Mouse (Mus musculus) ovary, adult 18-20 months (tissue): ENCODE data around the gene Snrpb.

Source experiments
- DNase-seq: peaks from one replicate; pipeline ENCODE4 v3.0.0; 2022; ENCODE audit warnings: low spot score, mixed read lengths

The Snrpb gene

DNA sequence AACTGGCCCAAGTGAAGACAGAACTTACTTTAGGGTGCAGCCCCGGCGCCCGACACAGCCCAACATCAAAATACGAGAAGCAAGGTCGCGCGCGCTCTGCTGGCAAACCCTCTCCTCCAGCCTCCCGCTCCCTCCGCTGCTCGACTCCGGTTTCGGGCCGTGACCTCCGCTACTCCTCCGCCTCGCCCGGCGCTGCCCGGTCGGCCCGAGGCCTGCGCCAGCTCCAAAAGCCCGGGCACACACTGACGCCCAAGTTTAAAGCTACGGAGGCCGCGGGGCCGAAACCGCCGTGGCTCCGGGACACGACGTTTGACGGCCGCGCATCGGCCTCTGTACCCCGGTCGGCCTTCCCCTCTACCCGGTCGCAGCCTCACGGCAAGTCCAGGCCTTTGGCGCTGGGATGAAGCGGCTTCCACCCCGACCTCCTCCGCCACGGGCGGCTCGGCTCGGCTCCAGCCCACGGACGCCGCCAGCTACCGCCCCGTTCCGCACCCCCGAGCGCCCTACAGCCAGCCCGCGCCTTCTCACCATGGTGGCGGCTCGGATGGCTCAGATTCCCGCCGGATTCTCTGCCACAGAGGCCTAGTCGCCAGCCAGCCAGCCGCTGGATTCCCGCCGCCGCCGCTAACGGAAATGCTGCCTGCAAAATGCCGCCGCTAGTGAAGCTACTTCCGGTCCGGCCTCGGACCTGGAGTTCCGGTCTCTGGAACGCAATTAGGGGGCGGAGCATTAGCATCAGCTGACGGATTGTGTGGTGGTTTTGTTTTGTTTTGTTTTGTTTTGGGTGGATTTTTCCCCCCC lies at the start of gene Snrpb:
TSS of gene Snrpb (minus strand) at position 698 of the 801 bp plus-strand sequence.
- DNase-seq: peak; percentile 81

DNA sequence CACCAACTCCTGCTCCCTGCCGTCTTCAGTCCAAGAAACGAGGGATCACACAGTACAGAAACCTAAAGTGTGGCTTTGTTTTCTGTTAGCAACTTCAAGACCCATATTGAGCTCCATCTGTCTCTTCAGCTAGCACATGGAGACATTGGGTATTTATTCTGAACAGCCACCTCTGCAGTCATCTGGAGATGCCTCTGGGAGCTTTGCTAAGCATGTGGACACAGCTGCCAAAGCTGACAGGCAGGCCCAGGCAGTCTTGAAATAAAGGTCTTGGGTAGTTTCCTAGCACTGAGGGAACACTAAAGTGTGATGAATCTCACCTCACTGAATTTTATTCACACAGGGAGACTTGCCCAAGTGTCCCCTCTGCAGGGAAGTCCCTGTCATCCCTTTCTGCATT lies 32.4 kb upstream of the Snrpb start:
- no peak for DNase-seq

DNA sequence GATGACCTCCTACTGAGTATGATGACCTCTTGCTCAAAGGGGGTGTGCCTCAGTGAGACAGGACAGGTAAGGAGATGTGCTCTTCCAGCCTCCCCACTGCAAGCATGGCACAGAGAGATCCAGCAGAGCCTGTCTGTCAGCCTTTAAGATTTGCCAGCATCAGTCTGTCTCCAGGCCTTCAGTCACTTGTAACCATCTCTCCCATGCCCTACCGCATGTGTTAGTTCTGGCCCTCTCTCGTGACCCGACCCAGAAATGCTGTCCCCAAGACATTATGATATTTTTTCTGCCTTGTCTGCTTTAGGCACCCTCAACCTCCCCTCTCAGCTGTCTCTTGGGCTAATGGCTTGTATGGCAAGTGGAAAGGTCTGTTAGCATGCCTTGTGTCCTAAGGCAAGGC lies 30.4 kb upstream of the Snrpb start:
- no peak for DNase-seq

DNA sequence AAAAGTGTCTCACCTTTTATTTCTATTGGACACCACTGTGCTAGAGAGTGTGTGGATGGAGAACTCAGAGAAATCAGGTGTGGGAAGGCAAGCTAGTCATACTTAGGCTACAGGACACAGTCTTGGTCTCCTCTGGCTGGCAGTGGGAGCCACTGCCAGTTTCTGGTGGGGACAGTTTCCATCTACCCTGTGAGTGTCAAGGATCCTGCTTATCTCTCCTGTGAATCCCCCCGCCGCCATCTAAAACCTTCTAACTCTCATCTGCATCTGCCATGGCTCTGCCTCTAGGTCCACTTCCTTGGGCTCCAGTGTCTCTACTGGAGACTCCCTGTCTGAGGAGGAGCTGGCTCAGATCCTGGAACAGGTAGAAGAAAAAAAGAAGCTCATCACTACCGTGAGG lies 28.8 kb upstream of the Snrpb start:
- no peak for DNase-seq

DNA sequence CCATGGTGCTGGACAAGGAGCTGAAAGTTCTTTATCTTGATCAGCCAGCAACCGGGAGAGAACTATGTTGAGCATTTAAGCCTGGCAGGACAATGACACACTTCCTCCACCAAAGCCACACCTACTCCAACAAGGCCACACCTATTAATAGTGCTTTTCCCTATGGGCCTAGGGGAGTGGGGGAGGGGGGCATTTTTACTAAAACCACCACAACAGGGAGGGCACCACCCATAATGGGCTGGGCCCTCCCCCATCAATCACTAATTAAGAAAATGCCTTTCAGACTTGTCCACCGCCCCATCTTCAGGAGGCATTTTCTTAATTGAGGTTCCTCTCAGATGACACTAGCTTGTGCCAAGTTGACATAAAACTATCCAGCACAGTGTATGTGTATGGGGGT lies 28.2 kb upstream of the Snrpb start:
- no peak for DNase-seq

DNA sequence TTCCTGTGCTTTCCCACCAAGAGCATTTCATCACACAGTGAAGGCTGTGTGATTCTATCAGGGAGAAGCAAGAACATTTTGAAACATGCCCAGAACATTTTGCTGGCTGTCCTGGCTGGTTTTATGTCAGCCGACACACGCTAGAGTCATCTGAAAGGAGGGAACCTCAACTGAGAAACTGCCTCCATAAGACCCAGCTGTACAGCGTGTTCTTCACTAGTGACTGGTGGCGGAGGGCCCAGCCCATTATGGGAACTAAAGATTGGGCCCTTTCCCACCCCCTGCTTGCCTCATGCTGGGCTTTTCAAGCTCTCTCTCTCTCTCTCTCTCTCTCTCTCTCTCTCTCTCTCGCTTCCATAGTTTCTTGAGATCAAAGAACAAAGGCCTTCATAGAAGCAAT lies 21.8 kb upstream of the Snrpb start:
- DNase-seq: no peak

DNA sequence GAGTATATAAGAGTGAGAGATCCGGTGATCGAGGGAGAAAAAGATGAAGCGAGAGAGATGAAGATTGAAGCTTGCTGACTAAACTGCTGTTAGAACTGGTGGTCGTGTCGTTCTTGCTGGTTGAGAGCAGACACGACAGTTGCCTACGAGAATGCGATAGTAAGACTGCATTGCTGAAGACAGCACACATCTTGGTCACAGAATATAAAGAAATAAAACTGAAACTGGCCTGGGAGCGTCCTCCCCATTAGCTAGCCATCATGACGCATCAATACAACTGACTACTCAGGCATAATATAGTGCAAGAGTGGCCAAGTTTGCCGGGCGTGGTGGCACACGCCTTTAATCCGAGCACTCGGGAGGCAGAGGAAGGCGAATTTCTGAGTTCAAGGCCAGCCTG lies 15.7 kb upstream of the Snrpb start, which contains the start of gene Tmc2:
TSS of gene Tmc2 (plus strand) at position 301 of the 400 bp plus-strand sequence.
- DNase-seq: no peak

DNA sequence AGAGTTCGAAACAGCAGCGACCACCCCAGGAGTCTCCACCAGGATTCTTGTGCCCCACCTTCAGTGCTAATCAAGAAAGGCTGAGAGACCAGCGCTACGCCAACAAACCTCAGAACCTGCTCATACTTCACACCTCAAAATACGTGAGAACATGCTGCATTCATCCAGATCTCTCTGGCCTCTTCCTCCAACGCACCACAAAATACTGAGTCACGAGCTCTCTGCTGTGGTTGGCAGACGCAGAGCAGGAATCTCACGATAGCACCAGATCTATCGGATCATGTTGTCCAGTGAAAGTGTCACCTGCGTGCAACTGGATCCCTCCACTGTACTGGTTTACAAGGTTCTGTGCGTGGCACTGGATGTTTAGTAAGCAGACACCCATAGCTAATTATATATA lies 9.2 kb upstream of the Snrpb start:
- no peak for DNase-seq

DNA sequence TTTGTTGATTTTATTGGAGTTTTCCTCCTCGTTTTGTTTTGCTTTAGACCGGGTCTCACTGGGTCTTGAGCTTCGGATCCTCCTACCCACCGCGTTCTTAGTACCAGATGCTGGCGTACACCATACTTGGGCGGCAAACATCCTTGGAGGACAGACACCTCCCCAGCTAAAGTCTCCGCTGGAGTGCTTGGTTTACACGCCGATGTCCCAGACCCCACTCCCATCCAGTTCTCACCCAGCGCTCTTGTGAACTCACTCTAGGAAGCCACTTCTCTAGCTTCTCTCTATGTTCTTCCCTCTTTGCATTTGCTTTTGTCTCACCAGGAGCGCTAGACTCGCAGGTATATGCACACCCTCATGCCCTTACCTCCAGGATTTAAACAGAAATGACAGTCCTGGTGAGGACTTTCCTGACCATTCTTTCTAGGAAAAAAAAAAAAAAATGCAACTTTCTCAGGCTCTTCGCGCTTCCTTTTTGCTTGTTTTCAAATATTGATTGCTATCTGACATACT lies 360 bp upstream of the Snrpb start:
- DNase-seq: no peak

DNA sequence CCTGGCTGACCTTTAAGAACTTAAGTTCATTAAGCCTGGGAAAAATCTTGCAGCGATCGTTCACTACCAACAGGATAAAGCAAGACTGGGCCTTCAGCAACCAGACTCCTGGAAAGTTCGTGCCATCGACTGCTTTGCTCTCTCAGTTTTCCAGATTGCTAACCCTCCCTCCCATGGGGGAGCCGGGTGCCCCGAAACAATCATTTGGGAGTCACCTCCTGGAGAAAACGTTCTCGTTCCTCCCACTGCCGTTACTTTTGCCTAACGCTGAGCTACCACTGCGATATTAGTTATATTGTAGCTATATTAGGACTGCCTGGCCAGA lies 860 bp downstream of the Snrpb start:
- no peak for DNase-seq

DNA sequence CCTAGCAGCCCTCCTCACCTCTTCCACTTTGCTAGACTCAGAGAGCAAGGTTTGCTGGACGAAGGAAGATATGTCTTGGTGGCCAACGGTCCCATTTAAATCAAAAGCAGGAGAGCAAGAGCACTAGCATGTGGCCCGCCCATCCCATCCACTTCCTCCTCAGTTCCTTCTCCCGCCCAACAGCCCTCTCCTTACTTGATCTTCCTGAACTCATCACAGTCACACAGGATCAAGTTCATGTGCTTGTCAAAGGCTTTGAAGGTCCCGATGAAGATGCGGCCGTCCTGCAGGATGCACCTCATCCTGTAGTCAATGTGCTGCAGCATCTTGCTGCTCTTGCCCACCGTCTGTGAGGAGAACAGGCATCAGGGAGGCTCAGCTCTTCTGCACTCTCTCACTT lies 2.4 kb downstream of the Snrpb start:
- DNase-seq: no peak

DNA sequence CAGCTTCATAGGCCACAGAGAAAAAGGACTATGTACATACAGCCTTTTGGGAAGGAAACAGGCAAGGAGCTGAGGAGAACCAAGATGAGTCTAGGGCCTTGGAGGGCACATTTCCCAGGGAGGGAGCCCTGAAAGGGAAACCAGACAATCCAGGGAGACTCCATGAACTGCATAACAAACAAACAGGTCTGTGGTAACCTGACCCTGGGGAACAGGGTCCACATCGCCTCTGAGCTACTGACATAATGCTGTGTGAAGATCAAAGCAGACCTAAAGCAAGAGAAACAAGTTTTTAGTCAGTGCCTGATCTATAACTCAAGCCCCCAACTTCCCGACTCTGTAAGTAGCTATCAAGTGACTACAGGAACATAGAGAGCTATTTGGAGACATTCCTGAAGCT lies 7.5 kb downstream of the Snrpb start:
- no peak for DNase-seq

DNA sequence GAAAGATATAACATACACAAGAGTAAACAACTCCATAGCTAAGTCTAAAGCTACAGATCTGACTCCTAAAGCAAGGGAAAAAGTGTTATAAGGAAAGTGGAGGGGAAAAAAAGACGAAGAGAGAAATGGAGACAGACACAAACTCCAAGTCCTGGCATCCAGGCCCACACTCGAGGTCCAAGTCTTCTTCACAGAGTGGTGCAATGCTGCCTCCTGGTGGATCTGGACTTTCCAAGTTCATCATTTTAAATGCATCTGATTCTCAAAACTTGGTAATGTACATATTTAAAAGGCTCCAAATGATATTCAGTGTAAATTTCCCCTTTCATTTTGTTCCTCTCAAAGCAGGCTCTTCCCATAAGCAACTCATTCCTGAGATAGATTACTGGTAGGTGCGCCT lies 11.3 kb downstream of the Snrpb start:
- DNase-seq: no peak

DNA sequence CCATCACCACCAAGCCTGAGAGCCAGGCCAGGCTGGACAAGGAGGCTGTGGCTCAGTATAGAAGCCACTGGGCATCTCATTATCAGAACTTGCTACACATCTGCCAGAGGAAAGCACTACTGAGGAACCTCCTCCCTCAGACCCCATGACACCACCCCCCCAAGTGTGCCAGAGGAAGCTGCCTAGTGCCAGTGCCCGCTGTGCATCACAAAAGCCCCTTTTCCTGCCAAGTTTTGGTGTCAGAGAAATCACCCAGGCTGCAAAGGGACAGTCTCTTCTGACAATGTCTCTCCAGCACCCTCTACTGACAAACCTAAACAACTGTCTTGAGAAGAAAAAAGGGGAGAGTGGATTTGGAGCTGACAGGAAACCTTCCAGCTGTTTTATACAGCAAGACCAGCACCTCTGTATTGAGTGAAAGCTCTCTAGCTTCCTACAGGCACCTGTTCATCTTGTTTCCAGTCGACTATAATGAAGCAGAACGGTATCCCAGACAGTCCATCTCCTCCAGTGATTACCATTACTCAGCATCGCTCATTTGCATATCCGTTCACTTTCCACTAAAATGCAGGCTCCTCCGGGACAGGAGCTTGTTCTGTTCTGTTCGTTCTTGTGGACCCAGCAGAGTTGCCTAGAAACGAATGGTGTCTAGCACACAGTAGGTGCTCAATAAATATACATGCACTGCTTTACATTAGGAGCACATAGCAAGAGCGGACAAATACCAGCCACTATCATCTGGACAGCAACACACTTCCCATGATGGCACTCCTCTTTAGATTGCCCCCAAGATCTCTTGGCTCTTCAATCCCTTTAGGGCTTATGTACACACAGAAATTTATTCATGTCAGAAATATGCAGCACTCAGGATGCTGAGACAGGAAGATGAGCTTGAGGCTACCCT lies 12.6 kb downstream of the Snrpb start:
- DNase-seq: no peak

DNA sequence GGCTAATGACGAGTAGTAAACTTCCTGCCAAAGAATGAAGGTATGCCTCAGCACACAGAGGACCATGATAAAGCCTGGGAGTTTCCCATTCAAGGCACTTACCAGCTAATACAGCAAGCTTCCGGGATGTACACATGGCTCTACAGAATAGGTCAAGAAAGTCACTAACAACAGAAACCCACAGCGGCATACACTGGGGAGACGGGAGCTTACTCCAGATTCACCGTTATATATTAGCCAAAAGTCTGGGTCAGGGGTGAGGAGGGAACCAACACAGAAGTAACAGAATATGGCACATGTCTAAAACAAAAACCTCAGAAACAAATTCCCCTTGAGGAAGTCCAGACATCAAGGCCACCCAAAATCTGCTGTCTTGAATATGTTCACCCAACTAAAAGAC lies 16.5 kb downstream of the Snrpb start:
- no peak for DNase-seq

DNA sequence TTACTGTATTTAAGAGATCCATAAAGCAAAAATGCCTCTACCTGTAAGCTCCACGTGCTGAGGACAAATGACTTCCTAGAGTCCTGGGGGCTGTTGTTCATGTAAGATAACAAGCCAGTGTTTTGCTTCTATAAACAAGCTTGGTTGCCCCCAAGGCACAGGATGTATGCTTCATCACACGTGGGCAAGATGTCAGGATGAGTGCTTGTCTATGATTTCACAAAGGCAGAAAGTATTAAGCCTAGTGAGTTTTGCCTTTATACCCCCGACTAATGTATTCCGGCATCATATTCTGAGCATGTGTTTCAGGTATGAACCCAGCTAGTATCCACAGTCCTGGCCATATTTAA lies 21.1 kb downstream of the Snrpb start:
- no peak for DNase-seq

DNA sequence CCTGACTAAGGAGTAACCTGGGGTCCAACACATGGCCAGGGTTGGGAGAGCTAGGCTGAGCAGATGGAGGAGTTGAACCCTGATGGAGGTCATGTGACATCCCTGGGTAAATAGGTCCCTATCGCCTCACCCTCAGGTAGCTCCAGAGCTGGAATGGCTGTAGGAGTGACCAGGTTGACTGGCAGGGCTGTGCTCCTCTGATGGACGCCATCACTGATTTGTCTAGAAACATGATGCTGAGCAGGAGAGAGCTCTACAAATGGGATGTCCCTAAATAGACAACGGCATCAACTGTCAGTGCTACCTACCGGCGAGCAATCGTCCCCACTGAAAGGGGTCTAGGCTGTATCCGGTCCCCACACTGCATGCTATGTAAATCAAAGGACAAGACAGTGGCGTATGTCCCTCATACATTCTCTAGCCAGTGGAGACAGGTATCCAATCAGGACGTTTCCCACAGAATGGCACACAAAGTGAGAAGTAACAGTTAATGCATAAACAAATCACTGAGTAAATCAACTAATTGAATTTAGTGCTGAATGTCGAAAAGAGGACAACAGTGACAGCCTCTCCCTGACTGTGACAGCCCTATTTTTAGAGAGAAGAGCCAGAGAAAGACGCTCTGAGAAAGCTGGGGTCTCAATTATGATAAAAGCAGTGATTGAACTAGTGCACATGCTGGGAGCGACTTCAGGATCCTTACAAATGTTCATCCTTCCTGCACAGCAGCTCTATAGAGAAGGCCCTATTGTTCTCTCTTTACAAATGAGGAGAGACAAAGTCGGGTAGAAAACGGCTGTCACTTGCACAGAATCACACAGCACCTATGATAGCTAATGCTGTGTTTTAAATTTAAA lies 21.7 kb downstream of the Snrpb start:
- DNase-seq: no peak

DNA sequence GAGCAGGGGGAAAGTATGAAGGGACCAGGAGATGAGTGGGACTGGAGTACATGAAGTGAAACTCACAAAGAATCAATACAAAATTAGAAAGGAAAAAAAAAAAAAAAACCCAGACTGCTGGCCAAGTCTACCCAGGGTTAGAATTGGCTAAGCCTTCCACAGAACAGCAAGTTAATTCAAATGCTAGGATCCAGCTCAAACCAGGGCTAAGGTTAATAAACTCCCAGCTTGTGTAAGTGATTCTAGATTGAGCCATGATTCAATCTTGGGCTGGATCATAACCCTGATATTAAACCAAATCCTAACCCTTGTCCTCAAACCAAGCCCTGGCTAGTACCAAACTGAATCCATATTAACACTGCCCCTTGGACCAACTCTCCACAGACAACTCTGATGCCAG lies 23.4 kb downstream of the Snrpb start:
- DNase-seq: no peak

DNA sequence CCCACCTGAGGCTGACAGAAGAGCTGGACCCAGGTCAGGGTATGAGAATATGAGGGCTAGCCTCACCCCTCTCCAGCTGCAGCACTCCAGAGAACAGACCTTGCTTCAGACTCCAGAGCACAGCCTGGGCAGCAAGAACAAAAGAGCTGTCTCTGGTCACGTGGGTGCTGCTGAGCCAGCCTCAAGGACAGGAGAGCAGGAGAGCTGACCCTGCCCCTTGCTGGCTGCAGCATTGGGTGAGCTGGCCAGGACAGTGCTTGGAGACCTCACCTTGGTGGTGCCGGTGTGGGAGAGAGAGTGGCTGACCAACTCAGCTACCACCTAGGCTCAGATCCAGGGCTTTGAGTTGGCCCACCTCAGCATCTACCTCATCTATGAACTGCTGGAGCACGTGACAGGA lies 24.0 kb downstream of the Snrpb start:
- no peak for DNase-seq

DNA sequence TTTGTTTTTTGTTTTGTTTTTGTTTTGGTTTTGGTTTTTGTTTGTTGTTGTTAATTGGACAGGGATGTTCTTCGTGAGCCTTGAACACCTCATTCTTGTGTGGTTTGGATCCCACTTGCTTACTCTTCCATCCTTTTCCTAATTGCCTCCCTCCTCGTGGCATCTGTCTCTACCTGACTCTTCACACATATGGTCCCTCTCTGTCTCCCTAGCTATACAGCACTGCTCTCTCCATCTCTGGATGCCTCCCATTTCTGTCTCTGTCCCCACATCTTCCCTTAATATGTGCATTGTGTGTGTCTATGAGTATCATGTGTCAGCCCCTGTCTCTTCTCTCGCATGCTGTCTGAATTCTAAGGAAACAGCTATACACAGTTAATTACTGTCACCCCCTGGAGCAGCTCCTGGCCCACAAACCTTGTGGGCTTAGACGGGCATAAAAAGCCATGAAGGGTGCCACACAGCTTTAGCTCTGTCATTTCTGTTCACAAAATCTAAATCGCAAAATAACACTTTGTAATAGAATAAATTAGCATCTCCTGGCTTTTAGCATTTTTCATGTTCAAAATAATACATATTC lies 33.0 kb downstream of the Snrpb start:
- no peak for DNase-seq

DNA sequence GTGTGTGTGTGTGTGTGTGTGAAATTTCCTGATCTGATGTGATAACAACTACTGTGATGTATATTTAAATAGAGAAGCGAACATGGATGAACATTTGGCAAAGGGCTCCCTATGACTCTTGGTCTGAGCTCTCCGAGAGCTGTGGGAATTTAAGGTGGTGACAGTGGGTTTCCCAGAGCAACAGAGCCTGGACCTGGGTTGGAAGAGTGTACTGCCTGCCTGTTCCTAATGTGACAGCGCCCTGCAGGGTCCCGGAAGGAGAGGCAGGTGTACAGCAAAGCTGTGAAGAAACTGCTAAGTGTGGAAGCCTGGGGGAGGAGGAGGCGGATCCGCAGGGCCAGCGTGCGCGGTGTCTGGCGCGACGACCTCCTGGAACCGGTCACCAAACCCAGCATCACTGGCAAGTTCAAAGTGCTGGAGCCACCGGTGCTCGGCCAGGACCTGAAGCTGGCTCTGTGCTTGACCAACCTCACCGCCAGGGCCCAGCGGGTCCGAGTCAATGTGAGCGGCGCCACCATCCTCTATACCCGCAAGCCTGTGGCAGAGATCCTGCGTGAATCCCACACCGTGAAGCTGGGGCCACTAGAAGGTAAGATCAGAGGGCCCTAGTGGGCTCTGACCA lies 34.4 kb downstream of the Snrpb start:
- DNase-seq: no peak

DNA sequence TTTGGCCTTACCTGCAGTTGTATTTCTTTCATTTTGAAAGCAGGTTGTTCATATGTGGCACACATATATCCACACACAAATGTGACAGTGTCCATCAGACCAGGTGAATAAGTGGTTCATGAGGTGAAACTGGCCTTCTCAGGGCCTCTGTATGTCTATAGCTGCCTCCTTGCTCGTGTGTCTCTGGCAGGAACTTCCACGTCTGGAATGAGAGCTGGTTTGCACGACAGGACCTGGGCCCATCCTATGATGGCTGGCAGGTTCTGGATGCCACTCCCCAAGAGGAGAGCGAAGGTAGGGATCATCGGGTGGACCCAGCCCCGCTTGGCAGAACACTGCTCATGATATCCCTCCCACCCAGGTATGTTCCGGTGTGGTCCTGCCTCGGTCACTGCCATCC lies 36.2 kb downstream of the Snrpb start:
- DNase-seq: no peak
